Mouse (Mus musculus): ENCODE data around the gene Duox1. TPM values are rescaled to one million over a fixed set of nuclear protein-coding genes. Genes with fewer than 3 reads are reported as not detected.
A peak's percentile ranks its signal among the peaks of the same experiment; 100 is the strongest.

Duox1 gene
- polyA plus RNA-seq, 1 experiment from 2014 or later: 0.15 TPM

DNA sequence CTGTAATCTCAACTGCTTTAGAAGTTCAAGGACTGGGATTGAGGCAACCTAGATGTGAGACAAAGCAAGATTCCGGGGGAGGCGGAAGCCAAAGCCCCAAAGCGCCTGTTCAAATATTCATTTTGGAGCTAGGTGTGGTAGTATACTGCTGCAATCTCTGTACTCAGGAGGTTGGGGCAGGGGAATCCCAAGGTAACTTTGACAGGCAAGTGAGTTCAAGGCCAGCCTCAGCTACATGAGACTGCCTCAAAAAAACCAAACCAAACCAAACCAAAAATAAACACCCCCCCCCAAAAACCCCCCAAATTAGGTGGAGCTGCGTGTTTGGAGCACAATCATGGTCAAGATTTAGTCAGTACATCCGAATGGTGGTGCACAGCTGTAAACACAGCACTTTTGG is 58.5 kb downstream of the Duox1 start:
- H3K9me3 ChIP-seq (ENCODE audit: control insufficient read depth, low read length): no peaks in the 10 kb centered on the region
- ATAC-seq: no peak
- H3K4me2 ChIP-seq (ENCODE audit: low read length): no peak overlapping the region
- WGBS: 78% methylated on average over 5 of the region's 5 CpGs
- H3K36me3 ChIP-seq (ENCODE audit: control insufficient read depth, insufficient read depth, low read length): no peaks in the 10 kb centered on the region
- no peaks in the 10 kb centered on the region for H3K27me3 ChIP-seq (replicated peaks; ENCODE audit: control insufficient read depth, insufficient read depth, low read length)
- no peak overlapping the region for H3K9ac ChIP-seq (ENCODE audit: low read depth, low read length)
- H3K4me3 ChIP-seq (ENCODE audit: low read length): no peak overlapping the region
- peaks cover 8% of the 10 kb centered on the region for H3K4me1 ChIP-seq (ENCODE audit: control insufficient read depth, insufficient read depth, low read depth, low read length)
- no peak overlapping the region for H3K27ac ChIP-seq (ENCODE audit: low read depth, low read length)

DNA sequence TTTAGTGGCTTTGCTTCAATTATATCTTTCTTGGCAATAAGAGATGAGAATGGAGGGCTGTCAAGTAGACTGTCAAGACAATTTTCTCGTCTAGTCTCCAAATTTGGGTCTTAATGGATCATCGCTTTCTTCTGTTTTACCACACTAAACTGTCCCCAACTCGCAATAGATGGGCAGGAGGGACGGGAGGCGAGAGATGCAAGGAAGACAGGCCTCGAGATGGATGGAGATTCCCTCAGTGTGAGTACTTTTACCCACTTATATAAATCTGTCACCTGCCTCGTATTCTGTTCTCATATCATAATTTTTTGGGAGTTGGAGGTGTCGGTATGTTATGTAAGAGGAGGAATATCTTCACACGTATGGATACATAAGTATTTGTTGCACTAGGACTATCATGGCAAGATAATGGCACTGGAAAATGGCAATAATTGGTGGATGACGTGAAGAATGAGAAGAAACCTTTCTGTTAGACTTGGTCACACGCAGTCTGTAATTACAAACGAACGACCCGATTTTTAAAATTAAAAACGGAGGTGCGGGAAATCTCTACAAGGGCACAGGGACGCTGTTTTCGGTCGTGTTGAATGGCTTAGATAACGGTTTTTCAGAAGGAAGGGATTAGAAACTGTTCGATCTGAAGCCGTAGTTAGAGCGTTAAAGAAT is 59.3 kb downstream of the Duox1 start:
- Histone ChIP-seq H3K9ac (ENCODE audit: low read depth, low read length) (peak overlapping the region; percentile 64), H3K27me3 (replicated peaks; ENCODE audit: control insufficient read depth, insufficient read depth, low read length) (no peaks in the 10 kb centered on the region), H3K27ac (ENCODE audit: low read depth, low read length) (peak overlapping the region; percentile 78), H3K9me3 (ENCODE audit: control insufficient read depth, low read length) (no peaks in the 10 kb centered on the region), H3K4me3 (ENCODE audit: low read length) (peak overlapping the region; percentile 59), H3K36me3 (ENCODE audit: control insufficient read depth, insufficient read depth, low read length) (no peaks in the 10 kb centered on the region), H3K4me1 (ENCODE audit: control insufficient read depth, insufficient read depth, low read depth, low read length) (peaks cover 2% of the 10 kb centered on the region), H3K4me2 (ENCODE audit: low read length) (peak overlapping the region; percentile 52)
- no peak for ATAC-seq
- 12% methylated on average over 23 of the region's 23 CpGs for WGBS

DNA sequence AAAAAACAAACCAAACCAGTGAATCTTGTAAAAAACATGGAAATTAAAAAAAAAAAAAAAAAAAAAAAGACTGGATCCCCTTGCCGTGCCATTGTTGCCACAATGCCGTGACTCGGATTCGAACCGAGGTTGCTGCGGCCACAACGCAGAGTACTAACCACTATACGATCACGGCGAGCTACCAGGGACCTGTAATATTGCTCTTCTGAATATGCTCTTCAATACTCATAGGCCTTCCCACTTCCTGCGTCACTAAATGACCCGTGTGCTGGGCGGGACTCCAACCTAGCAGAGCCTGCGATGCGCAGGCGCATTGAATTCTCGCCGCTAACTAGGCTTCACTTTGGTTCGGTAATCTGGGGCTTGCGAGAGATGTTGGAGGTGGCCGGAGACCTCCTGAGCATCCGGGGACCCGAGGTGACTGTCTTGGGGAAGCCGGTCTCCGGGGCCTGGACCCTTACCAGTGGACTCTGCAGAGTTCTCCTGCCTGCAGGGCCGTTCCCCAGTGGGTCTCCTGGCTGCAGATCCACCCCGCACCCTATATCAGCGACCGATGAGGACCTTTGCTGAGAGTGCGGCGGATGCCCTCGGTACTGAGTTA is 60.0 kb downstream of the Duox1 start:
- Histone ChIP-seq H3K4me1 (ENCODE audit: control insufficient read depth, insufficient read depth, low read depth, low read length) (peaks cover 2% of the 10 kb centered on the region), H3K4me3 (ENCODE audit: low read length) (peak overlapping the region; percentile 59), H3K27ac (ENCODE audit: low read depth, low read length) (peak overlapping the region; percentile 83), H3K9ac (ENCODE audit: low read depth, low read length) (peak overlapping the region; percentile 70), H3K4me2 (ENCODE audit: low read length) (peak overlapping the region; percentile 95), H3K9me3 (ENCODE audit: control insufficient read depth, low read length) (no peaks in the 10 kb centered on the region), H3K27me3 (replicated peaks; ENCODE audit: control insufficient read depth, insufficient read depth, low read length) (no peaks in the 10 kb centered on the region), H3K36me3 (ENCODE audit: control insufficient read depth, insufficient read depth, low read length) (no peaks in the 10 kb centered on the region)
- peak; percentile 87 for ATAC-seq
- WGBS: under 1% methylated on average over 32 of the region's 32 CpGs

DNA sequence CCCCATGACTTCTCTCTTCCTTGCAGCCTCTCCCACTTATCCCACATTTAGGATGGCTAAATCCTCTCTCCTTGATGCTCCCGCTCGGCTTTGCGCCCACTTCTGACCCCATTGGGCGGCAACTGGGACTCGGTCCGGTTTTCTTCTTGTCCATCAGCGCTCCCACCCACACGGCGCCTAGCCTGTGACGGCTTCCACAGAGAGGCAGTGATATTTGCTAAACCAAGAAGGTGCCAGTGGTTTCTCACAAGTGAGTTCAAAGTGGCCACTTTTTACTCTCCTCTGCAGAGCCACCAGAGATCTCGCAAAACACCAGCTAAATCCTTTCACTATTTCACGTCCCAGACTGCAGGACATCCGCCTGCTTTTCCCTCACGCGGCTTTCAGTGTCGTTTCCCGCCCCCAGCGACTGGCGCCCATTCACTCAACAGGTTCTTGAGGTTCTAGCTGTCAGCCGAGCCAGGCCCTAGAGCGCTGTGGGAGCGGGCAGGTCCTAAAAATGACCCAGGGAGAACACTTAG is 60.6 kb downstream of the Duox1 start:
- Histone ChIP-seq H3K27me3 (replicated peaks; ENCODE audit: control insufficient read depth, insufficient read depth, low read length) (no peaks in the 10 kb centered on the region), H3K4me3 (ENCODE audit: low read length) (peak overlapping the region; percentile 59), H3K27ac (ENCODE audit: low read depth, low read length) (peak overlapping the region; percentile 83), H3K36me3 (ENCODE audit: control insufficient read depth, insufficient read depth, low read length) (no peaks in the 10 kb centered on the region), H3K4me1 (ENCODE audit: control insufficient read depth, insufficient read depth, low read depth, low read length) (peaks cover 2% of the 10 kb centered on the region), H3K9ac (ENCODE audit: low read depth, low read length) (peak overlapping the region; percentile 70), H3K9me3 (ENCODE audit: control insufficient read depth, low read length) (no peaks in the 10 kb centered on the region), H3K4me2 (ENCODE audit: low read length) (peak overlapping the region; percentile 95)
- WGBS: 1% methylated on average over 22 of the region's 22 CpGs
- no peak for ATAC-seq

DNA sequence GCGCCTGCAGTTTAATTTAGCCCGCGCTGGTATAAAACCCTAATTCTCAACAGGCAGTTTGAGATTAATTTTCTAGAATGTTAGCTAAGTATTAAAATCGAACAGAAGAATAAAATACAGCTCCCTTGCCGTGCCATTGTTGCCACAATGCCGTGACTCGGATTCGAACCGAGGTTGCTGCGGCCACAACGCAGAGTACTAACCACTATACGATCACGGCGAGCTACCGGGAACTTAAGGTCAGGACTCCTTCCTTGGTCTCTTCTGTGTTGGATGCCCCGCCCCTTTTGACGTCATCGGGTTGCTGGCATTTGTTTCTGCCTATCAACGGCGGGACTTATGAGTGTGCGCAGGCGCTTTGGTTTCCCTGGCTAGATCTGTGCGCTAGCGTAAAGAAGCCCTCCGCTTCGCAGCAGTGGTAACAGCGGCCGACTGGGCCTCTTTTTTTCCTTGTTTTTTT is 61.8 kb downstream of the Duox1 start:
- peak overlapping the region; percentile 93 for H3K27ac ChIP-seq (ENCODE audit: low read depth, low read length)
- peak overlapping the region; percentile 76 for H3K9ac ChIP-seq (ENCODE audit: low read depth, low read length)
- peak; percentile 91 for ATAC-seq
- H3K4me1 ChIP-seq (ENCODE audit: control insufficient read depth, insufficient read depth, low read depth, low read length): peaks cover 2% of the 10 kb centered on the region
- peak overlapping the region; percentile 65 for H3K4me3 ChIP-seq (ENCODE audit: low read length)
- under 1% methylated on average over 28 of the region's 28 CpGs for WGBS
- no peaks in the 10 kb centered on the region for H3K27me3 ChIP-seq (replicated peaks; ENCODE audit: control insufficient read depth, insufficient read depth, low read length)
- no peaks in the 10 kb centered on the region for H3K36me3 ChIP-seq (ENCODE audit: control insufficient read depth, insufficient read depth, low read length)
- no peaks in the 10 kb centered on the region for H3K9me3 ChIP-seq (ENCODE audit: control insufficient read depth, low read length)
- peak overlapping the region; percentile 55 for H3K4me2 ChIP-seq (ENCODE audit: low read length)

DNA sequence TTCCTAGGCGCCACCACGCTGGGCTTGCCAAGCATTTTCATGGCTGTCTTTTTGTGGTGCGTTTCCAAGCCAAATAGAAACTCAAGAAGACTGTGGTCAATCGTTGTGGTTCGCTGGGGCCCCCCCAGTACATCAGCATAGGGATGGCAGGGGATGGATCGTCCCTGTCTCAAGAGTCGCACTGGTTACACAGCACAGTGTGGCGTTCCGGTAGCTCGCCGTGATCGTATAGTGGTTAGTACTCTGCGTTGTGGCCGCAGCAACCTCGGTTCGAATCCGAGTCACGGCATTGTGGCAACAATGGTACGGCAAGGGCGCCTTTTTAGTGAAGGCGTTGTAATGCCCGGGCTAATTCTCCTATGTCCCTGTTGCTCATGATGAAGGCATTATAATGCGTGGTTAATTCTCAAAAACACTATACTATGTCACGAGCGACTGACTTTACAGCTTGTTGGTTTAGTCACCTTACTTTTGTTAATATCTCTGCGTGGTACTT is 62.3 kb downstream of the Duox1 start:
- H3K36me3 ChIP-seq (ENCODE audit: control insufficient read depth, insufficient read depth, low read length): no peaks in the 10 kb centered on the region
- under 1% methylated on average over 26 of the region's 26 CpGs for WGBS
- H3K4me3 ChIP-seq (ENCODE audit: low read length): peak overlapping the region; percentile 65
- no peaks in the 10 kb centered on the region for H3K27me3 ChIP-seq (replicated peaks; ENCODE audit: control insufficient read depth, insufficient read depth, low read length)
- ATAC-seq: peak; percentile 80
- peaks cover 2% of the 10 kb centered on the region for H3K4me1 ChIP-seq (ENCODE audit: control insufficient read depth, insufficient read depth, low read depth, low read length)
- no peaks in the 10 kb centered on the region for H3K9me3 ChIP-seq (ENCODE audit: control insufficient read depth, low read length)
- peak overlapping the region; percentile 93 for H3K27ac ChIP-seq (ENCODE audit: low read depth, low read length)
- peak overlapping the region; percentile 76 for H3K9ac ChIP-seq (ENCODE audit: low read depth, low read length)
- H3K4me2 ChIP-seq (ENCODE audit: low read length): peak overlapping the region; percentile 55

DNA sequence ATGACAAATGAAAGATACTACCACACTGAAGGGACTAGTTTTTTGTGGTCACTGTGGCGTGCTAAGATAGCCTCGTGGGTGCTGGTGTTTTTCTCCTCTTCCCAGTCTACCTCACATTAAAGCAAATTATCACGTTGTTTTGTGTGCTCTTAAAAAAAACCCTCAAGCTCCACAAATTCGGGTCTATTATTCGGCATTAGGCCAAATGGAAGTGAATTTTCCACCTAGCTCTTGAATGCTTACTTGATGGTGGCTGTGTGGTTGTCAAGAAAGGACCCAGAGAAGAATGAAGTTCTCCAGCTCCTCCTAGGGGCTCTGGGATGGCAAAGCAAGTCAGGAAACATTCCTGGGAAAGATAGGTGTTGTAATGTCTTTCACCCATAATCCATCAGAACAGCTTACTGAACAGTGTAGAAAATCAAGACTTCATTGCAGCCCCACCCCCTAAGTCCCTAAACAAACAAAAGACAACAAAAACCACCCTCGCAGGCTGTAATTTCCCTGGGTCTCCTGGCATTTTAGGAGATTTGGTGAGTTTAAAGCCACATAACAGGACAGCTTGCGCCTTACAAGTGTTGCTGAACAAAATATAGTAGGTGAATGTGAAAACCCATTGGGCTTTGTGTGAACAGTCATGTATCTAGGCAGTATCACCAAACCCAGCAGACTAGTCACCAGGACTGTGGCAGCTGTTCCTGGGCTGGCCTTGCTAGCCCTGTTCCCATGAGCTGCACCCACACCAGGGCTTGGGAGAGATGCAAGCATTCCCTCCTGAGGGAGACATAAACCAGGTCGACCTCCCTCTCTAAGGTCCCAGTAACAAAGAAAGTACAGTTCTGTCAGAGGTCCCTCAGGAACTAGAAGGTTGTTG is 63.2 kb downstream of the Duox1 start:
- peaks cover 2% of the 10 kb centered on the region for H3K4me1 ChIP-seq (ENCODE audit: control insufficient read depth, insufficient read depth, low read depth, low read length)
- H3K9ac ChIP-seq (ENCODE audit: low read depth, low read length): peak overlapping the region; percentile 3; the same call in 1 of the 2 replicates
- peak overlapping the region; percentile 93 for H3K27ac ChIP-seq (ENCODE audit: low read depth, low read length)
- no peaks in the 10 kb centered on the region for H3K9me3 ChIP-seq (ENCODE audit: control insufficient read depth, low read length)
- no peaks in the 10 kb centered on the region for H3K27me3 ChIP-seq (replicated peaks; ENCODE audit: control insufficient read depth, insufficient read depth, low read length)
- WGBS: 16% methylated on average over 8 of the region's 8 CpGs
- peak overlapping the region; percentile 55 for H3K4me2 ChIP-seq (ENCODE audit: low read length)
- no peak for ATAC-seq
- peak overlapping the region; percentile 65 for H3K4me3 ChIP-seq (ENCODE audit: low read length)
- H3K36me3 ChIP-seq (ENCODE audit: control insufficient read depth, insufficient read depth, low read length): no peaks in the 10 kb centered on the region

DNA sequence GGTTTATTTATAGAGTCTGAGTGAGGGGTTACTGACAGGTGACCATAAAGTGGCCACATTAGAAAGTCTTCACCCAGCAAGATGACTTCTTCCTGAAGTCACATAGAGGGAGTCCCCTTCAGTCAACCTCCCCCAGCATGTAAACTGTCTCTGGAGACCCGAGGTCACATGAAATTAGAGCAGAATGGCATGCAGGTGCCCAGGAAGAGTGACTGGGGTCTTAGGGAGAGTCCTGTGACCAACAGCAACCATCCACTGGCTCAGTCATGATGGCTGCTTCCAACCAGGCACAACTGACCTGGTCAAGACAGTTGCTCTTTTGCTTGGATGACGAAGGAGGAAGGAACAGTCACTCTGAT is 63.8 kb downstream of the Duox1 start:
- no peaks in the 10 kb centered on the region for H3K9me3 ChIP-seq (ENCODE audit: control insufficient read depth, low read length)
- ATAC-seq: no peak

More for the DNA sequence above, 63.8 kb downstream of the Duox1 start:
- Histone ChIP-seq H3K27me3 (replicated peaks; ENCODE audit: control insufficient read depth, insufficient read depth, low read length) (no peaks in the 10 kb centered on the region), H3K9ac (ENCODE audit: low read depth, low read length) (no peak overlapping the region), H3K27ac (ENCODE audit: low read depth, low read length) (no peak overlapping the region), H3K4me2 (ENCODE audit: low read length) (no peak overlapping the region), H3K4me3 (ENCODE audit: low read length) (no peak overlapping the region), H3K4me1 (ENCODE audit: control insufficient read depth, insufficient read depth, low read depth, low read length) (peaks cover 2% of the 10 kb centered on the region), H3K36me3 (ENCODE audit: control insufficient read depth, insufficient read depth, low read length) (no peaks in the 10 kb centered on the region)
- 56% methylated on average over 2 of the region's 2 CpGs for WGBS

Data from hindbrain, embryonic 16.5 days (tissue).